Mouse (Mus musculus): Measurements from ENCODE around the gene Maz.
A peak's percentile ranks its signal among the peaks of the same experiment; 100 is the strongest.

Maz gene

DNA sequence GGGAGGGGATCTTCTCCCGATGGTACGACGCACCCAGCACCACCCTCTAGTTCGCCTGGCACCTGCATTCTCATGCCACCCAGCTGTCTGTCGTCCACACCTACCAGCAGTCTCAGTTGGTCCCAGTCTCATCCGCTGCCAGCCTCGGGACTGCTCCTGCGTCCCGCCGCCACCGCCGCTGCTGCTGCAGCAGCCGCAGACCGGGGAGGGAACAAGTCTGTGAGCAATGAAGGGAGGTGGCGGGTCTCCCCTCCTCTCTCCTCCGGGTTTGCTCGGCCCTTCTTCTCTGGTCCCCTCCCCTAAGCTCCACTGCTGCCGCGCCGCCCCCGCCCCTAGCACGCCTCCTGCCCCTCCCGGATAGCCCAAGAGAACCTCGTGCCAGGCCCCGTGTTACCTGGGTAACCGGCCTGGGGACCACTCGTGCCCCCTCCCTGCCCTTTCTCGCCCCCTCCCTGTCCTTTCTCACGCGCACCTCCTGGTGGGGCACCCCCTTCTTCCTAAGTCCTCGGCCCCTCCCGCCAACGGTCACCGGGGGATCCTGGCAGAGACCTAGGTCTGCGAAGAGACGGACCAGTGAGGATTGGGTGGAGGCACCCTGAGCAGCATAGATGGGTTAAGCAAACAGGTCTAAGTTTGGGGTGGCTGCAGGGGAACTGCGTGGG, 5.8 kb downstream of the Maz start, which contains the start of the genes Gm42742 and Prrt2:
Gm42742 (minus strand) TSS at position 197 of the 662 bp plus-strand sequence.
Prrt2 (minus strand) TSS at position 311 of the 662 bp plus-strand sequence.
- peak; percentile 65 for DNase-seq (ENCODE audit: low spot score)

DNA sequence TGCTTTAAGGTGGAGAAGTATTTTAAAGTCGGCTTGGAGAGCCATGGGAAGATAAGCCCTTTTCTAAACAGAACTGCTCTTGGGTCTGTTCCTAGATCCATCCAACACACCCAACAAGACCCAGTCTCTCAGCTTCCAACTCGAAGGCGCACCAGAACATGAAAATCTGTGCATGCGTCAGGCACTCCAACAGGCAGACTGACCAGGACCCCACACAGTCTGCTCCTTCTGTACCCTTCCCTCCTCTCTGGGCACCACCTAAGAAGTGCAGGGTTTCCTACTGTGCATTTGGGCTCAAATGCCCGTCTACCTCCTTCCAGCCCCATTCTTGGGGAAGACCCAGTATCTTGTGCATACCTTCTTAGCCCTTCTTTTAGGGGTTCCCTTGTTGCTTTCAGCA, 6.3 kb downstream of the Maz start:
- peak; percentile 38 for DNase-seq (ENCODE audit: low spot score)

DNA sequence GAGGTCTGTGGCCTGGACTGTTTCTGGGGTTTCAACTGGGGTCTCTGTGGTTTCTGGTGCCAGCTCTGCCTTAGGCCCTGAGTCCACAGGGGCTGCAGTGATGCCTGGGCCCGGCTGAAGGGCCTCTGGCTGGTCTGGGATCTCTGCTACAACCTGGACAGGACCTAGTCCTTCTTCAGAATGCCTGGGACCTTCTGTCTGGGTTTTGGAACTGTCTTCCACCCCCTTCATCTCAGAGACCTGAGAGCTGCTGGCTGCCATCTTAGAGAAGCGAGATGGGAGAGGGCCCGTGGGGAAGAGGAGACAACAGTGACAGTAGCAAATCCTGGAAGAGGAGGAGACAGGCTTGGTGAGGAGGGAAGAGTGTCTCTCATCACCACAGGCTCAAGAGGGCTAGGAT, 6.8 kb downstream of the Maz start:
- no peak for DNase-seq (ENCODE audit: low spot score)

DNA sequence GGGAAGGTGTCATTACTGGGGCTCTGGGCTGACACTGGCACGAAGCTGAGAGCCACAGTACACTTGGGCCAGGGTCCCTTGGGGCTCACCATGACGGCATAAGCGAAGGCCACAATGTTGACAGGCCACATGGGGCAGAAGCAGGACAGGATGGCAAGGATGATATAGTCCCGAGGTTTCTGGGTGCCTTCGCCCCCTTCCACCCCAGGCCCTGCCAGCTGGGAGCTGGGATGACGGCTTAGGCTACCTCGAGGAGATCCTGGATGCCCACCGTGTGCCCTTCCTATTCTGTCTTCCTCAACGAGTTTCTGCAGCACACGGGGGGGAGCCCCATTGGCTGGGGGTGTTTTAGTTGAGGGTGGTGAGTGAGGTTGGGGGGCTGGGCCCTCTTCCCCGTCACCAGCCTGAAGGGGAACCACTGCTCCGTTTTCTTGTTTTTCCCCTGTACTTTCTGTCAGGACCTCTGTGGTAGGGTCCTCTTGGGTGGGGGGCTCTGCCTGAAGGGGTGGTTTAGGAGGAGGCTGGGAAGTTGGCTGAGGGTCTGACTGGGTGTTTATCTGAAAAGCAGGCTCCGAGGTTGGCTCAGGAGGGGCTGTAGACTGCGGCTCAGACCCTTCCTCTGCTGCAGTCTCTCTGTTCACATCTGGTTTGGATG, 7.4 kb downstream of the Maz start:
- DNase-seq (ENCODE audit: low spot score), result no peak

DNA sequence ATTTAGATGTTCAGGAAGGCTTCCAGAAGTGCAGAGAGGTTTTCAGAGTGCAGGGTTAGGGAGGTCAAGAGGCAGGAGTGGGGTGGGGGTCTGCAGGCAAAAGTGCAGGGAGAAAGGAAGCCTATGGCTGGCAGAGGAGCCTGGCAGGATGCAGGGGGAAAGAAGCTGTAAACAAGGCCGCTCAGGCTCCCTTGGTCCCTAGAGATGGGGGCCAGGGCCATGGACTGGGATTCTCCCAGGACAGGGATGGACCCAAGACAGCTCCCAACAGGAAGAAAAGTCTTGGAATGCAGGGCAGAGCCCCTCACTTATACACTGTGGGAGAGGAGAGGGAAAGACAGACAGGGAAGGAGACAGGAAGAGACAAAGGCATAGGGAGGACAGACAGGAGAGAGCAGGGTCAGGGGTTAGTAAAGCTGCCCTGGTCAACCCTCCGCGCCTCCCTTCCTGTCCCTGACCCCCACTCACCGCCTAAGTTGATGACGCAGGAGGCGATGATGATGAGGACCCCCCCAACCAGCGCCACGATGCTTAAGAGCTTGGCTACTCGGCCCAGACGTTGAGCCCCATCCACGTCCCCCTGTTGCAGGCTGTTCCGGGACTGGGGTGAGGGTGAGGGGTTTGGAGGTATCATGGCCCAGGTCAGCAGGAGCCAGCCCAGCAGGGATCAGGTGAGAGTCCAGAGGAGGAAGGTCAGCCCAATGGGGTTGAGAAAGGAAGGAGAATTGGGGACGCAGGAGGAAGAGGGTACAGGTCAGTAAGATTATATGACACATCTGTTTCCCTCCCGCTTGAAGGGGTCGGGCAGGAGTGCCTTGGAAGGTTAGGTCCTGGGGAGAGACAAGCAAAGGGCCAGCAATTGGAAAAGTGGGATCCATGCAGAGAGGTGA, 8.2 kb downstream of the Maz start:
- no peak for DNase-seq (ENCODE audit: low spot score)

DNA sequence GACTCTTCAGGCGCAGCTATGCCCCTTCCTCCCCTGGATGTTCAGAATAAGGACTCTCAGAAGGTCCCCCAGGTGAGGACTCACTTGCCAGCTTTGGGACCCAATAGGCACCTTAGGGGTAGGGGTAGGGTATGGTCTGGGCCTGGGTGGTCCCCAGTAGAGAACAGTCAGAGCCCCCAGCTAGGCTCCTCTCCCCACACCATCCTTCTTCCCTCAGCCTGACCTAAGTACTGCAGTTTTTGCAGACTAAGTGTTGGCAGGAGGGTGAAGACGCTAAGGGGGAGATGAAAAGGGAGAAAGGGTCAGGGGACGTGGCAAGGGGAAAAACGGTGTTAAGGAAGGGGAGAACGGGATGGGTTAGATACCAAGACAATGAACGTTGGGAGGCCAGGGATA, 8.9 kb downstream of the Maz start:
- no peak for DNase-seq (ENCODE audit: low spot score)

DNA sequence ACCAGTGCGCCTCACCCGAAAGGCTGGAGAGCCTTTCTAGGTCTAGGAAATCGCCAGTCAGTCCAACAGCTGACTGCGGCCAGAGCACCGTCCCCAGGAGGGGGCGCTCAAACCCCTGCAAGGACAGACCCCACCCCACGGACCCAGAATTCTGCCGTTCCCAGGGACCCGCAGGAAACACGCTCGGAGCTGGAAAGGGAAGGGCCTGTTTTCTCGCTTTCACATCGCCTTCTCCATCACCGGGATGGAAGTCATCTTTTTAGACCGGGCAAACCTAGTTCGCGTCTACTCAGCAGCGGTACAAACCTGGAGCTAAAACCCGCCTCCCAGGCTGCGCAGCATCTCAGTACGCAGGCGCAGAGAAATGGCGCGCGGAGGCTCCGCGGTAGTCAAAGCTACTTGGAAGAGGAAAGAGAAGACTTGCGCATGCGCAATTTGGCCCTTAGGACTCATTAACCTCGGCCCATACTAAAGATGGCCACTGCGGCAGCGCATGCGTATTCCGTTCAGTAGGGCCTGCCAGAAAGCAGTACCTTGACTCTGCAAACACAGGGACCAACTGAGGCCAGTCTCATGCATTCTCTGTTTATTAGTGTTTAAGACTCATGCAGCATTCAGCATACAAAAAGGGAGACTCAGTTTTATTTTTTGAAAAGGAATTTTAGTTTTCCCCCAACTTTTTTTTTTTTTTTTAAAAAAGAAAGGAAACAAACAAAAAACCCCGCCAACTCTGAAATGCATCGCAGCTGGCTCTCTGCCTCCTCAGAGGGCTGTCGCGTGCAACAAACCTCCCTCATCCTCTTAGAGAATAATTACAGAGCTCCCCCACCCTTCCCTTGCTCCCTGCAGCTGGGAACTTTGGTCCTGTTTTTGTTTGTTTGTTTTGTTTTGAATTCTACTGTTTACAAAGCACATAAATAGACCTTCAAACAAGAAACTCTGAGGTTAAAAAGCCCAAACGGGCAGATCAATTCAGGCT, 9.6 kb downstream of the Maz start, which contains the start of gene Pagr1a:
Pagr1a (minus strand) TSS at position 382 of the 979 bp plus-strand sequence.
- peak; percentile 99 for DNase-seq (ENCODE audit: low spot score)

DNA sequence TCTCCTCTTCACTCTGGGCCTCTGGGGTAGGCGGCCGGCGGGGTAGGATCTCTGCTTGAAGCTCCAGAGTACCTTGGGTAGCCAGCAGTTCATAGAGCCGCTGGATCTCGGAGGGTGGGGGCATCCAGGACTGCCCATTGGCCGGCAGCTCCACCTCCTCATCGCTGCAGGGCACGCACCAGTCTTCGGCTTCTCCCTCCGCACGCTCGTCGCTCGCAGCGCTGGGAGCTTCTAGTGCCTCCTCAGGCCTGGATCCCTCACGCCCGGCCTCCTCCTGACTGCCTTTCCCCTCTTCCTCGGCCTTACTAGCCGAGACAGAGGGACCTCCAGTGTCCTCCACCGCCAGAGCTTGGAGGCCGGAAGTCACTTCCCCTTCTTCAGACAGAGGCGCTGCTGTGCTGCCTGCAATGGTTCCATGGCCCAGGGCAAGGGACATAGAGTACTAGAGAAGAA, 10.3 kb downstream of the Maz start:
- no peak for DNase-seq (ENCODE audit: low spot score)

DNA sequence TGATC, 10.6 kb downstream of the Maz start, which contains the start of gene Pagr1b:
Pagr1b (minus strand) TSS at position 4 of the 5 bp plus-strand sequence.
- DNase-seq (ENCODE audit: low spot score), result no peak

DNA sequence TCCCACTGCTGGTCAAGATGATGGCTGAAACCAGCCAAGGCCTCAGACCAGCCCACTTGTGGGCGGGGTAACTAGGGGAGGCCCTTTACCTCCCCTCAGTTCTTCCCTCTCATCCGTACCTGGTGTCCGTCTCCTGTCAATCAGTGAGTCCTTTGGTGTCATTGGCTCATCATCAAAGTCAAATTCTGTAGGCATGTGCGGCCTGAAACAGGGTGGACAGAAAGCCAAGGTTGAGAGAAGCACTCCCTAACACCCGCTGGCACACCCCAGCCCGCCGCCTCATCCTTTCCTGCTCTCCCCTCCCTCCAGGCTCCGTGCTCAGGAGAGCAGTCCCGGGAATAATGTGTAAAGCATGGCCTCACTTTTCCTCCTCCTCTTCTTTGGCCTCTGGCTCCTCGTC, 10.8 kb downstream of the Maz start:
- peak; percentile 23 for DNase-seq (ENCODE audit: low spot score)

DNA sequence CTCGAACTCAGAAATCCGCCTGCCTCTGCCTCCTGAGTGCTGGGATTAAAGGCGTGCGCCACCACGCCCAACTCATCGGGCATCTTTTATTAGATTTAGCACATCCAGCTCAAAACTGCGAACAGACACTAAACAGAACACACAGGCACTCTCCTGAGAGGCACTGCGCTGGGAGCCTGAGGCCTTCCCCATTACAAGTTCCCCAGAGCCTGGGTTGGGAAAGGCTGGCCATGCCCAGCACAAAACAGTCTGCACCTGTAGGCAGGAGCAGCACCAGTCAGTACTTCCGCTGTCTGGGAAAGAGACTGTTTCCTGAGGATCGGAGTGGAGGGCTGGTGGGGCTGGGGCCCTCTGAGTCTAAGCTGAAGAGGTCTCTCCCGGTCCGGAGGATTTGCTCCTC, 11.8 kb downstream of the Maz start:
- no peak for DNase-seq (ENCODE audit: low spot score)

DNA sequence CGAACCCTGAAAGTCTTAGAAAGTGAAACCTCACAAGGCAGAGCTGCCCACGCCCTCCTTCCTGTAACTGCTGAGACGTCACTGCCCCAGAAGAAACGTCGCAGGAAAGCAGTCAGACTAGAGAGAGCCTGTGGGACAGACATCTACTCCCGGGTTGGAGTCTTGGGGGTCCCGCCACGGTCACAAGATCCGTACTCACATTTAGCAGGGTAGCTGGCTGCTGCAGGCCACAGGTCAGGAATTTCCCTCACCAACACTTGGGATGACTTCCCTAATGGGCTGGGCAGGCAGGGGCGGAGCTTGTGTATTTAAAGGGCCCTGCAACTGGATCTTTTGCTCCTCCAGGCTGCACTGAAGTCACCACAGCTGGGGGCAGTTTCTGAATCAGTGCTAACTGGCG, 12.5 kb downstream of the Maz start, which contains the start of gene Mvp:
Mvp (minus strand) TSS at position 302 of the 400 bp plus-strand sequence.
- DNase-seq (ENCODE audit: low spot score), result peak; percentile 56

DNA sequence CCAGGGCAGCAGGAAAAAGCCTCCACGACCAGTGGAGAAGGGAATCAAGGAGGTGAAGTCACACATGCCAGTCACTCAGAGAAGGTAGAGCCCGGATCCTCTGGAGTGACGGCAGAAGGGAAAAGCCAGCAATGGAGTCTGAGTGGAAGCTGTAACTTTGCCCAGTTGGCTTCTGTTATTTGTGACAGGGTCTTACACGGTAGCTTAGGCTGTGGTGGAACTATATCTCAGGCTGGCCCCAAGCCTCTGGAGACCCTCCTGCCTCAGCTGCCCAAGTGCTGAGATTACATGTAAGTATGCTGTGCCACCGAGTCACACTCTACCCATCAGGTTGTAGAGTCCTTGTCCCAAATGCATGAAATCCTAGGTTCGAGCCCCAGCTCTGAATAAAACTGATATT, 13.5 kb downstream of the Maz start:
- no peak for DNase-seq (ENCODE audit: low spot score)

DNA sequence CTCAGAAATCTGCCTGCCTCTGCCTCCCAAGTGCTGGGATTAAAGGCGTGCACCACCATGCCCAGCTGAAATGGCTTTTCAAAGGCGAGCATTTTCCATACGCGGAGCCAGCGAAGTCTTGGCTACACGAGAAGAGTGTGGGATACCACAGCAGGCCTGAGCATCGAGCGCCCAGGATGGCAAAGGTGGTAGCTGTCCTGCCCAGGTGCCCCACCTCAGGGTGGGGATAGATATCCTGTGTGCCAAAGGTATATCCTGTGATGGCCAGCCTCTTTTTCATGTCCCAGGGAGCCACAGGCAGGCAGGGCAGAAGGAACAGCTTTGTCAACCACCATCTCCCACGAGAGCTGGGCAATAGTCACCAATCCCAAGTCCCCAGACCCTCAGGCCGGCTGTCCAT, 14.0 kb downstream of the Maz start:
- DNase-seq (ENCODE audit: low spot score), result no peak

DNA sequence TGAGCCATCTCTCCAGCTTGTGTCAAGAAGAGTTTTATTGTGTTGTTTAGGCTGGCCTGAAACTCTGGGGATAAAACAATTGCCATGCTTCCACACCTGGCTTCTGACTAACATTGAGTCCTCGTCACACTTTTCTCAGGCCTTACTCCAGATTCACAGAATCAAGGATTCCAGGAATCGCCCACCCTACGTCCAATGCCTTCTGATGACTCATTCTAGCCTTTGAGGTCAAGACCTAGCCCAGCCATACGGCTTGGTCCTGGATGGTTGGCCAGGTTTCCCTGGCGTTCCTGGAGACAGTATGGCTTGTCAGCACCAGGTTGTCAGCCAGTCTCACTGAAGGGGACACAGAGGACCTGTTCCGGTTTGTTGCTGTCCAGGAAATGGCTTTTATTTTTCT, 14.5 kb downstream of the Maz start:
- no peak for DNase-seq (ENCODE audit: low spot score)

DNA sequence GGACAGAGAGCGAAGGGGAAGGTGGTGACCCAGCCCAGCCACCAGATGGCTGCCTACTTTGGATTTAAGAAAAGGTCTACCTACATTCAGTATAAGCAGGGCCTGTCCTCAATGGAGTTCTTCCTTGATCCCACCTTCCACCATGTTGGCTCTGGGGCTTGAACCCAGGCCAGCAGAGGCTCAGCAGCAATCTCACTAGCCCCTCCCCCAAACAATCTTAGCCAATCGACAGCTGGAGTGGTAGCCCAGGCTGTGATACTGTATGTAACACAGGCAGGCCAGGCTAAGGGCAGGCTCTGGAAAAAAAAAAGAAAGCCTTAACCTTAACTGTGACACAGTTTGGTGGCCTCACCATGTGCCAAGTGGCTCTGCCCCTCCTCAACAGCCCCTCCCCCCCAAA, 15.1 kb downstream of the Maz start:
- DNase-seq (ENCODE audit: low spot score), result no peak

DNA sequence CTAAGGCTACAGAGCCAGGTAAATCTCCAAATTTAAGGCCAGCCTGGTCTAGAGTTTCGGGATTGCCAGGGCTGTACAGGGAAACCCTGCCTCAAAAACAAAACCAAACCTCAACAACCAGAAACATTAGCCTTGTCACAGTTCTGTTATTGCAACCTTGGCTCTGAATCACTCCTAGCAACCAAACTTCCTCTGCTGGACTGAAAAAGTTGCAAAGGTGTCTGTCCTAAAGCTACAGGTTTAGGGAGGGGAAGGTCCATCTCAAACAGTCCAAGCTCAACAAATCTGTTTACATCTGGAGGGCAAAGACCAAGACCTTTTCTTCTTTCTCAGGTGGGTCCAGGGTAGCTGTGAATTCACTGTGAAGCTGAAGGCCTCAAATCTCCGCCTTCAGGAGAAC, 15.8 kb downstream of the Maz start:
- no peak for DNase-seq (ENCODE audit: low spot score)

DNA sequence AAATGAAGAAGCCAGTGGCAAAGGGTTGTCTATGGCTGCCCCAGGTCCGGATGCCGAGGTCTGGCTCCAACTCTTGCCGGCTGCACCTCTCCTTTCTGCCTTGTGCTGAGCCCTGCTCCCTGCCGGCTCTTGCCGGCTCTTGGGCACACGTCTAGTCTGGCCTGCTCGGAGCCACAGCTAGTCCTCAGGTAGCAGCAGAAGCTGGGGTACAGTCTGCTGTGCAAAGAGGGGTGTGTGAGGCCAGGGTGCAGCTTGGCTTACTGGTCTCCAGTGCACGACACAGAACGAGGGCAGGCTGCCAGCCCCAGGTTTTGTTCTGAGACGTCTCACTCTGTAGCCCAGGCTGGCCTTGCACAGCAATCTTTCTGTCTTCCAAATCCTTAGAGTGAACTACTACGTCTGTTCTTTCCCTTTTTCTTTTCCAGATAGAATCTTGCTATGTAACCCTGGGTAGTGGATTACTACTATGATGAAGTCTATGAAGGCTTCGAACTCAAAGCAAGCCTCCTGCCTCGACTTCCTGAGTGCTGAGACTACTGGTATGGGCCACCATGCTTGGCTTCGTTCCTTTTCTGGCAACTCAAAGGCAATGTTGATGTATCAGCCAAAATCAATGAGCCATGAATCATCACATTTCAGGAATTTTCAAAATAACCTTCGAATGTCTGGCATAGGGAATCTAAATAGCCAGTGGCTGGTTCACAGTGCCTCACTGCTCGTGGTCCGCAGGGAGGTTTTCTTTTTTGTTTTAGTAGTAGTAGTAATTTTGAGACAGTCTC, 17.3 kb downstream of the Maz start:
- no peak for DNase-seq (ENCODE audit: low spot score)

DNA sequence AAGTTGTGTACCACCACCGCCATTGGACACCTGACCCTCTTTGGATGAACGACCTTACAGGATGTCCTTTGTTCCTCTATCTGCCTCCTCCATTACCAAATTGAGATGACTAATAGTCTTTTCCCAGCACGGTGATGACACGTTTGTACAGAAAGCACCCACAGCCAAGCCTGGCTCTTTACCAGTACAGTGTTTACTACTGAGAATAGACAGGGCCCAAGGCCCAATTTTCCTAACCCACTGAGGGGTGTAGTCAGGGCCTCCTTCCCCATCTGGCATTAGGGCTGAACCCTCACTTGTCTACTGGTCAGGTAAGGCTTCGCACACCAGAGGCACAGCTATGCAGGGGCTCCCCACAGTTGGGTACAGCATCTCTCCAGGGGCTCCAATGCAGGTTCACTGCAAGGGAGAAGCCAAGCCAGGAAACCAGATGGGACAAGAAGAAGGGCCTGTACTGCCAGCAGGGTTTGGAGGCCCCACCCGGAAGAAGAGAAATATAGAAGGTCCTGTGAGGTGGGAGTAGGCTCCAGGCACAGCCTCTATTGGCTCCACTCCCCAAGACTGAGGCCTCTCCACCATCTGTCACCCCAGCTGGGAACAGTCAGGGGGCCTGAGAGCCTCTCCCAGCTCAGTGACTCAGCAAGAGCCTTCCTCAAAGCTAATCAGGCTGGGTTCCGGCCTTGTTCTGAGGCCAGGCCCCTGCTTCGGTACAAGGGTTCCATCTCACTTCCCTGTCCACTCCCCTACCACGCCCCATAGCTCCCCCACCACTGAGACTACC, 18.4 kb downstream of the Maz start:
- peak; percentile 89 for DNase-seq (ENCODE audit: low spot score)

DNA sequence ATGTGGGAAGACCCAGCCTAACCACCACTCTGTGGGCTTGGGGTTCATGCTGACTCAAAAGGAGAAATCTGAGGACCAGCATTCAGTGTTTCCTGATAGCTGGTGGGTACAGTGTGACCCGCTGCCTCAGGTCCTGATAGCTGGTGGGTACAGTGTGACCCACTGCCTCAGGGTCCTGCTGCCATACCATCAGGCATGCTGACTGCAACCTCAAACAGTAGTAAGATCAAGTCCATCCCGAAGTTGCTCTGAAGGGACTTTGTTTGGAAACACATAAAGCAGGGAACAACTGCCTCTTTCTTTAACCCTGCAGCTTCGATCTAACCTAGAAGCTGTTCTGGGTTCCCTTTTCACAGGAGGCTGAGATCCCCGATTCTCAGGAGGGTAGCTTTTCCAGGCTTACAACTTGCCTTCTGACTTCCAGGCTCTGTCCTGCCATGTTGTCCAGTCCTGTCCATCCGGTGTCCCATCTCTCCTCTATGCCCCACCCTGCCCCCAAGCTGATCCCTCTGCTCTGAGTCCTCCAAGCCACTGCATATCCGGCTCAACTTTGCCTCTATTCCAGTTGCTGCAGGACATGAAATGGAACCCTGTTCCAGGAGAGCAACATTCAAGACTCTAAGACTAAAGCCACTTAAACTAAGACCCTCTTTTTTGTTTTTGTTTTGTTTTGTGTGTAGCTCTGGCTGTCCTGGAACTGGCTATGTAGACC, 19.4 kb downstream of the Maz start:
- no peak for DNase-seq (ENCODE audit: low spot score)
